Mouse (Mus musculus): ENCODE results near the gene Slc16a12.

DNA sequence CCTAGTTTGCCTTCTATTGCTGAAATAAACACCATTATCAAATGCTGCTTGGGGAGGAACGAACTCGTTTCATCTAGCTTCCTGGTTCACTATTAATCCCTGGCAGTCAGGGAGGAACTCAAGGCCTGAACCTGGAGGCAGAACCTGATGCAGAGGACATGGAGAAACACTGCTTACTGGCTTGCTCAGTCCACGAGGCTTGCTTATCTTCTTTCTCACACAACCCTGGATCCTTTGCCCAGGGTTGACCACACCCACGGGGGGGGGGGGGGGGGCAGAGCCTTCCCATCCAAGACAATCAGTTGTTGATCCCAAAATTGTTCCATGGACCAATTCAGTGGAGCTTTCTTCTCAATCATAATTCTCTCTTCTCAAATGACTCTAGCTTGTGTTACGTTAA is 84.3 kb downstream of the Slc16a12 start:
- no peak for TF ChIP-seq HCFC1 (IDR thresholded peaks at IDR 0.05; ENCODE audit: borderline replicate concordance, insufficient read depth, low read length)
- TF ChIP-seq MAFK (IDR thresholded peaks at IDR 0.05; ENCODE audit: insufficient read depth, low read depth, low read length), result no peak
- no peak for TF ChIP-seq ZNF384 (IDR thresholded peaks at IDR 0.05; ENCODE audit: low read depth, low read length)
- TF ChIP-seq CHD2 (IDR thresholded peaks at IDR 0.05; ENCODE audit: low read depth, low read length), result no peak
- TF ChIP-seq ZC3H11A (IDR thresholded peaks at IDR 0.05; ENCODE audit: borderline replicate concordance, low read depth, low read length), result no peak

Data from ES-E14 (cell line).